Mouse (Mus musculus) urinary bladder, postnatal 10 days (tissue): ENCODE data around the gene Olfr1107.

ENCODE experiments used
- DNase-seq: peaks from one replicate; pipeline ENCODE4 v3.0.0; 2022; ENCODE audit warnings: low spot score

The Olfr1107 gene

GRCm38 (mm10) chr2:87075717-87076116 is at the start of gene Olfr1107:
Gene Olfr1107 (minus strand): TSS chr2:87075817.
- no peak for DNase-seq

GRCm38 (mm10) chr2:87114467-87114866 is 38.9 kb upstream of the Olfr1107 start, which contains the start of gene Olfr259:
Gene Olfr259 (minus strand): TSS chr2:87114567.
- no peak for DNase-seq

GRCm38 (mm10) chr2:87095908-87096307 is 20.3 kb upstream of the Olfr1107 start, which contains the start of gene Olfr1109:
Gene Olfr1109 (minus strand): TSS chr2:87096008.
- DNase-seq, result no peak

- no peak for DNase-seq
These were observed 23.4 kb downstream of the Olfr1107 start, which contains the start of gene Olfr1106 for GRCm38 (mm10) chr2:87052173-87052572. Gene Olfr1106 (minus strand): TSS chr2:87052273.

- no peak for DNase-seq
These were observed 39.2 kb downstream of the Olfr1107 start, which contains the start of gene Olfr1105 for GRCm38 (mm10) chr2:87036431-87036830. Gene Olfr1105 (minus strand): TSS chr2:87036531.

- DNase-seq, result no peak
These were observed 48.6 kb downstream of the Olfr1107 start, which contains the start of gene Olfr1104 for GRCm38 (mm10) chr2:87026980-87027379. Gene Olfr1104 (minus strand): TSS chr2:87027080.
